Mouse (Mus musculus): ENCODE measurements at regions not wholly inside any gene's neighbourhood (a gene's known extent, or its start where the extent isn't known, plus 50 kb on each side); places are given as distances from the start of the nearest gene placed in this dataset.

DNA sequence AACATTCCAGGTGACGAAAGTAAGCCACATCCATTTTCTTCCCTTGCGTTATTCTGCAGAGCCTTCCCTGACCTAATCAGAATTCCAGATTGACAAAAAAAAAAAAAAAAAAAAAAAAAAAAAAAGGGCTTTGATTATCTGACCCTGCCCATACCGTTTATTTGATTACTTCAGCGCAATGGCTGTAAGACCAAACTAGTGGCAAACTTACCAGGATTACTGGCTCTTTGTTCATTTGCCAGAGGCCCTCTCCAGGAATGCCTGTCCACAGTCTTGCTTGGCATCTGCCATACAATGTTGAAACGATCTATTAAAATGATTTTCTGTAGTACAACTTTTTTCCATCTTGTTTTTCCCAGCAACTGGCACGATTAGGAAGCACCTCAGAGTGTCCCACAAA is 569.4 kb upstream of the Nox3 start:
- TF ChIP-seq POLR2A (IDR thresholded peaks at IDR 0.05; ENCODE audit: insufficient read length, low read depth) (no peak), TCF3 (IDR thresholded peaks at IDR 0.05; ENCODE audit: insufficient read length, low read depth) (no peak), MAX (IDR thresholded peaks at IDR 0.05; ENCODE audit: low read depth) (no peak), E2F4 (IDR thresholded peaks at IDR 0.05; ENCODE audit: insufficient read depth) (no peak), CEBPB (IDR thresholded peaks at IDR 0.05; ENCODE audit: insufficient read depth, poor library complexity, severe bottlenecking) (no peak), POLR2AphosphoS2 (IDR thresholded peaks at IDR 0.05; ENCODE audit: insufficient read length, low read depth) (no peak), USF1 (IDR thresholded peaks at IDR 0.05; ENCODE audit: low read depth) (no peak), MYOG (IDR thresholded peaks at IDR 0.05; ENCODE audit: control insufficient read depth in 1 of 3, insufficient read depth in 1 of 3, insufficient read length in 2 of 3, low read depth in 2 of 3) (no peak), REST (IDR thresholded peaks at IDR 0.05; ENCODE audit: insufficient read depth, insufficient read length) (no peak), MYOD1 (IDR thresholded peaks at IDR 0.05; ENCODE audit: control insufficient read depth in 1 of 3, insufficient read length in 2 of 3, low read depth in 2 of 3) (no peak), TCF12 (IDR thresholded peaks at IDR 0.05; ENCODE audit: insufficient read depth, poor library complexity, severe bottlenecking) (no peak)
